Mouse (Mus musculus) mesoderm, embryonic 11.5 days (tissue): ENCODE results near the gene Sgf29.
"Not testable (repeated sequence)": the region's sequence is repeated elsewhere in the genome, so short reads cannot be mapped to it uniquely, and the experiment has no call there.

Experiments used
- DNase-seq: peaks from one replicate; pipeline ENCODE4 v3.0.0-alpha.2; 2012; ENCODE audit warnings: low read depth, low spot score

Gene Sgf29

GRCm38 (mm10) chr7:126681221-126681620, 32.1 kb downstream of the Sgf29 start:
- DNase-seq = no peak

- not testable (repeated sequence) for DNase-seq
Measured at GRCm38 (mm10) chr7:126688156-126688555, 39.0 kb downstream of the Sgf29 start.

- DNase-seq = no peak
Measured at GRCm38 (mm10) chr7:126689021-126689420, 39.9 kb downstream of the Sgf29 start.

- no peak for DNase-seq
Measured at GRCm38 (mm10) chr7:126690737-126691136, 41.6 kb downstream of the Sgf29 start.

- no peak for DNase-seq
Measured at GRCm38 (mm10) chr7:126691676-126692075, 42.6 kb downstream of the Sgf29 start.

GRCm38 (mm10) chr7:126692426-126692825, 43.3 kb downstream of the Sgf29 start:
- DNase-seq = no peak

GRCm38 (mm10) chr7:126693256-126693655, 44.1 kb downstream of the Sgf29 start:
- DNase-seq = peak; percentile 80

GRCm38 (mm10) chr7:126693781-126694180, 44.7 kb downstream of the Sgf29 start:
- no peak for DNase-seq

- DNase-seq = peak; percentile 26
Measured at GRCm38 (mm10) chr7:126694441-126695051, 45.4 kb downstream of the Sgf29 start.

GRCm38 (mm10) chr7:126695210-126695611, 46.1 kb downstream of the Sgf29 start, which contains the start of gene Bola2:
TSS of gene Bola2 (plus strand) at chr7:126695401.
- DNase-seq = peak; percentile 60

GRCm38 (mm10) chr7:126695631-126696207, 46.6 kb downstream of the Sgf29 start, which contains the start of gene Slx1b:
TSS of gene Slx1b (minus strand) at chr7:126695784.
- peak; percentile 98 for DNase-seq

GRCm38 (mm10) chr7:126696303-126696702, 47.2 kb downstream of the Sgf29 start:
- DNase-seq = no peak

- no peak for DNase-seq
Measured at GRCm38 (mm10) chr7:126696886-126697285, 47.8 kb downstream of the Sgf29 start.

- no peak for DNase-seq
Measured at GRCm38 (mm10) chr7:126697838-126698237, 48.7 kb downstream of the Sgf29 start.

GRCm38 (mm10) chr7:126700063-126701015, 51.2 kb downstream of the Sgf29 start:
- DNase-seq = no peak

GRCm38 (mm10) chr7:126701070-126701469, 52.0 kb downstream of the Sgf29 start:
- peak; percentile 82 for DNase-seq

- no peak for DNase-seq
Measured at GRCm38 (mm10) chr7:126701559-126702357, 52.6 kb downstream of the Sgf29 start.

- no peak for DNase-seq
Measured at GRCm38 (mm10) chr7:126702358-126702757, 53.2 kb downstream of the Sgf29 start.

GRCm38 (mm10) chr7:126702861-126703756, 54.0 kb downstream of the Sgf29 start:
- DNase-seq = no peak

GRCm38 (mm10) chr7:126703757-126704077, 54.6 kb downstream of the Sgf29 start:
- no peak for DNase-seq
